Mouse (Mus musculus) urinary bladder, postnatal 10 days (tissue): ENCODE results near the gene Prune1.

Experiments used
- DNase-seq: peaks from one replicate; pipeline ENCODE4 v3.0.0; 2022; ENCODE audit warnings: low spot score

The Prune1 gene

DNA sequence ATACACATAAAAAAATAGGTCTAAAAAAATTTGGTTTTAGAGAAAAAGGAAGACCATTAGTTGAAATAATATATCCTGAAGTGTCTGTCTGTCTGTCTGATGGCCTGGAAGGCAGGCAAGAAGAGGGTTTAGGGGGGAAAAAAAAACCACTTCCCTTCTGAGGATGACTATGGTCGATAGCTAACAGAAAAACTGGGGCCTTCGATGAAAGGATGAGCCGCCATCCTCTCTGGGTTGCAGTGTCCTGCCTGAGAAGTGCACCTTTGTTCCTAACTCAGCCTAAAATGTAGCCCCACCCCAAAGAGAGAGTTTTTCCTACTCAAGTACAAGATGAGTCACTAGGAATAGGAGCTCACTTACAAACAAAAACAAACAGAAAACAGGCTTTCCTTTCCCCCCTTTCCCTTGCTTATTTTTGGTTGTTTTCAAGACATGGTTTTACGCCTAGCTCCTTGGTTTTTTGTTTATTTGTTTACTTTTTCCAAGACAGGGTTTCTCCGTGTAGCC, 5.4 kb downstream of the Prune1 start:
- DNase-seq, result no peak

DNA sequence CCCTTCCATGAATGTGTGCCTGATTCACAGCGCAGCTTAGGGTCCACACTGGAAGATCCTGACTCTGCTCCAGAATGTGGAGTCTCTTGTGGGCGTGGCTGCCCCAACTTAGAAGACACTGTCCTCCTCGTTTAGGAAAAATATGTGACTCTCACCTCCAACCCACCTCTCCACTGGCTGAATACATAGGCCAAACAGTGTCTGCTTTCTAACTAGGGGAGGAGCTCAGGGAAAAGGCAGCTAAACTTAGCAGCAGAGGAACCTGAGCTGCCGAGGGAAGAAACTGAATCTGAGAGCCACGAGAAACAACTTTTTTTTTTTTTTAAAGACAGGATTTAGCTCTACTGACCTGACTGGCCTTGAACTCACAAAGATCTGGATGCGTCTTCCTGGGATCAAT, 6.7 kb downstream of the Prune1 start:
- no peak for DNase-seq

DNA sequence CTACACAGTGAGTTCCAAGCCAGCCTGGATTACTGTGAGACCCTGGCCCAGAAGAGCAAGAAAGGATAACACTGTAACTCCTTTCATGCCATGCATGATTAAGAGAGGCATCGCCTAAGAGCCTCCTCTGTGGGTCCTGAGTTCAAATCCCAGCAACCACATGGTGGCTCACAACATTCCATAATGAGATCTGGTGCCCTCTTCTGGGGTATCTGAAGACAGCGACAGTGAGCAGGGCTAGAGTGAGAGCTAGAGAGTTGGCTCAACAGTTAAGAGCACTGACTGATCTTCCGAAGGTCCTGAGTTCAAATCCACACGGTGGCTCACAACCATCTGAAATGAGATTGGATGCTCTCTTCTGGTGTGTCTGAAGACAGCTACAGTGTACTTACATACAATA, 7.4 kb downstream of the Prune1 start:
- no peak for DNase-seq

DNA sequence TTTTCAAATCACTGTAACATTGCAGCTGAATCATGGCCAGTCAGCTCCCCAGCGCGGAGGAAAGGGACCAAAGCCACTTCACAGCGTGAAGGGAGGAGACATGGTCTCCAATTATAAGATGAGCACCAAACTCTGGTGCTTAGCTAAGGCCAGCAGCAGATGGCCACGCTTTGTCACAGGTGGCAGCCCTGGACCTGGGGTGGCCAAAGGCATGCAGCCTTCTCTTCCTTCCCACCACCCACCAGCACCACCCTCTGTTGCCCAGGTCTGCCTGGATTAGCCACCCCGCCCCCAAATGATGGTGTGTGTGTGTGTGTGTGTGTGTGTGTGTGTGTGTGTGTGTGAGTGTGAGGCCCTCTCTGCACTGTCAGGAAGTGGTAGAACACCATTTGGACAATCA, 8.4 kb downstream of the Prune1 start:
- DNase-seq, result no peak

DNA sequence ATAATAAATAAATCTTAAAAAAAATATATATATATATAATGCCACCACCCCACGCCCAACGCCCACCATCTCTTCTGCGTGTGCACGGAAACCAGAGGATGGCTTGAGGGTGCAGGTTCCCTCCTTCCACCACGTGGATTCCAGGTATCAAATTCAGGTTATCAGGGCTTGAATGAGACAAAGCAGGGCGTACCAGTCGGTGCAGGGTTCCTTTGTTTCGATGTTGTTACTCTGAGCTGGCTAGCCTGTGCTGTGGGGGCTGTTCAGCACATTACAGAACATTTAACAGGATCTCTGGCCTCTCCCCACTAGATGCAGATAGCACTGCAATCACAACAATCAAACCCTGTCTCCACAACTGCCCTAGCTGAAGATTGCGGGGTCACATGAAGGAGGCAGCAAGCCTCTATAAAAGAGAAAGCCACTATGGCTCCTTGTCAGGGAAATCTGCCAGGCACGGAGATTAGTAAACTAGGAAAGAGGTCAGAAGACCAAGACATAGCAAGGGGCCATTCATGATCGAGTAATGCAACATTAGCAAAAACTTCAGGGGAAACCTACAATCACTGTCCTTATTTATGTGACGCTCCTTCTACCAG, 11.0 kb downstream of the Prune1 start:
- DNase-seq, result no peak

DNA sequence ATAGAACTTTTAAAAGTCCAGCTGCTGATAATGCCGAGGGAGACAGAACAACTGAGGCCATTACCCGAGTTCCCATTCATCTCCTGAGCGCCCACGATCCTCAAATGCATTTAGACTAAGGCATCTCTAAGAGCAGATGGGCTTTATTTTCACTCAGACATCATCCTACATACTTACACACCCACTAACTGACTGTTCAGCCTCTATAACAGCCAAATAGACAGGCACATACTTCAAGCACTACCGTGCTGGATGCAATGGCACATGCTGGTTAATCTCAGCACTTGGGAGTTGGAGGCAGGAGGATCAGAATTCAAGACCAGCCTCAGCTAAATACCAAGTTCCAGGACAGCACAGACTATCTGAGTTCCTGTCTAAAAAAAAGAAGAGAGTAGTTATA, 12.1 kb downstream of the Prune1 start:
- no peak for DNase-seq

DNA sequence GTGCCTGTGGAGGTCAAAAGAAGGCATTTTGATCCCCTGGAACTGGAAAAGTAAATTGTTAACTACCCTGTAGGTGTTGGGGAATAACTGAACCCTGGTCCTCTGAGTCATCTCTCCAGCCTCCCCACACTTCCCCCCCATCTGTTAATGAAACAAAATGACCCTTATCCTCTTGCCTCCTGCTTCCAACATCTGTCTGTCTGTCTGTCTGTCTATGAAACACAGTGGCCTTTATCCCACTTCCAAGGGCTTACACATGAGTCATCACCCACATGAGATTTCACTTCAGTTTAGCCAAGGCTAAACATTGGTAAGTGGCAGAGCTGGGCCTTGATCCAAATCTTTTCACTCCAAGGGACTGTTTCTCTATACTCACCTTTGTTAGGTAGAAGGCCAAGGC, 14.0 kb downstream of the Prune1 start:
- no peak for DNase-seq

DNA sequence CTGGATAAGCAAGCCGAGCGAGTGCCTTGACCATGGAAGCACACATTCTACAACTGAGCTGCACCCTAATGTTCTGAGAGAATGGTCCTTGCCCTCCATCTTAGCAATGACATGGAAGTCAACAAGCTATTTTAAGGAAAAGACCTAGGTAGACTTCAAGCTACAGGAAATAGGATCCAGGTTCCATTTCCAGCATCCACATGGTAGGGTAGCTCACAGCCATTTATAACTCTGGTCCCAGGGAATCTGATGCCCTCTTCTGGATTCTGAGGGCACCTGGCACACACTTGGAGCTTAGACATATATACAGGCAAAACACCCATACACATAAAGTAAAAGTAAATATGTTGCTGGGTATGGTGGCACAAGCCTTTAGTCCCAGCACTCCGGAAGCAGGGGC, 15.8 kb downstream of the Prune1 start:
- DNase-seq, result no peak

DNA sequence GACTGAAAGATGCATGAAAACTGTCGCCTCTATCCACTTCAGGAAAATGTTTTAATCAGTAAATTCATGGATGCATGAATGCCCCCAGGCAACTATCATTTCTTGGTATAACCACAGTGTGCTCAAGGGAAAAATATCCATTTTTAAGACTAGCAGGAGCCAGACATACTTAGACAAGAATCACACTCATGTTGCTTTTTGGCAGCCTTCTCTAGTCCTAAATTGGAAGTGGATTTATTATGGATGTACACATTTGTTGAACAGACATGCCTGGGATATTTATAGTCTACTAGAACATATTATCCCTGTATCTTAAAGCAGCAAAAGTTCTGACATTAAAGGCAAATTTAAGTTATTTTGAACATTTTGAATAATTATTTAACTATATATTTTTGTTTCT, 17.2 kb downstream of the Prune1 start:
- no peak for DNase-seq

DNA sequence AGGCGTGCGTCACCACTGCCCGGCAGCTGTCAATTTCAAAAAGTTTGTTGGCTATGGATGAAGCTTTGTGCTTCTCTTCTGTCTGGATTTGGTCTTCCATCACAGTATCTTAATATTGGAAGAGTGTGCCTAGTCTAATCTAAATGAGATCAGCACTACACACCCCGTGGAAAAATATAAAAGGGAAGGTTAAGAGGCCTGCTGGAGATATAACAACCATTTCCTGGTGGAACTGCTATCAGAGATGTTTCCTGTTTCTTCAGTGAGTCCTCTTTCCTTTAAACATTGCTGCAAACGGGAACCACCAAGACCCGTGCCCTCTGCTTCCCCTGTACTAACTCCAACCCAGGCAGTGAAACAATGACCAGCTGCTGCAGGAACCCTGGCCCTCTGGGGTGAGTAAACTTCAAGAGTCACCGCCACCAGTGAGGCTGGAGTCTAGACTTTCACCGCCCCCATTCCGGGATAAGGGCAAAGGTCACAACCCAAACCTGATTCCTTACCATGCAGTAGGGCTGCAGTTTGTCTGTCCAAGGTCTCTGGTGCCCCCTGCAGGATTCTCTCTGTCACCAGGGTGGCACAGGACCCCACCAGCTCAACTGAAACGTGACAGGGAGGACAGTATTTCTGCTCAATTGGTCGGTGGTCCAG, 18.7 kb downstream of the Prune1 start:
- DNase-seq, result no peak

DNA sequence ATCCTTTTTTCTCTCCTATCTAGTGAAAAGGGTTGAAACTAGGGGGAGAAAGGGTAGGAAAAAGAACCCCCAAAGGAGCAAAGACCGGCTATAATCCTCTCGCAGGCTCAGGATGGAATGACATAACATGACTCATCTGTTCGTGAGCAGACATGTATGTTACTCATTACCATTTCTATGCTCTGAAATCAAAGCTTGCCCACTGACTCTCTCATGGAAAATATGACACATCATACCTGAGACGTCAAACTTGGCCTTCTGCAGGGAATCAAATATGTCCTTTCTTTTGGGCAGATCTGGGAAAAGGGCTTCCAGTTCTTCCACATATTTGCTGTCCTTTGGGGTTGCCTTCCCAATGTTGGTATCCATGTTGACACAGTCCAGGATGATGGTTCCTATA, 19.9 kb downstream of the Prune1 start:
- no peak for DNase-seq

DNA sequence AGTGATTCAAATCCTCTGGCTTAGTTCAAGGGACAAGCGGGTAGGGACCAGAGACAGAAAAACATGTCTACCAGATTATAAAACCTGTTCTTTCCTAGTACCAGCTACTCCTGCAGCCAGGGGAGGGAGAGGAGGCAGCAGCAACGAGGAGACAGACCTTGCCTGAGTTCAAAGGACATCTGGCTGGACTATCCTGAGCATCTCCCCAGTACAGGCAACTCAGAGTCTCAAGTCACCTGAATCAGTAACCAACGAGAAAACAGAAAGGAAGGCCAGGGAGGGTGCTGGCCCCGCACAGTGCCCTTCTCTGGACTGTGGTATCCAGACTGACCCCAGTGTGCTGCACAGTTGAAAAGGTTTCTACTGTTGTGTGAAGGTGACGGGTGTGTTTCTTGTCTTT, 24.9 kb downstream of the Prune1 start:
- no peak for DNase-seq

DNA sequence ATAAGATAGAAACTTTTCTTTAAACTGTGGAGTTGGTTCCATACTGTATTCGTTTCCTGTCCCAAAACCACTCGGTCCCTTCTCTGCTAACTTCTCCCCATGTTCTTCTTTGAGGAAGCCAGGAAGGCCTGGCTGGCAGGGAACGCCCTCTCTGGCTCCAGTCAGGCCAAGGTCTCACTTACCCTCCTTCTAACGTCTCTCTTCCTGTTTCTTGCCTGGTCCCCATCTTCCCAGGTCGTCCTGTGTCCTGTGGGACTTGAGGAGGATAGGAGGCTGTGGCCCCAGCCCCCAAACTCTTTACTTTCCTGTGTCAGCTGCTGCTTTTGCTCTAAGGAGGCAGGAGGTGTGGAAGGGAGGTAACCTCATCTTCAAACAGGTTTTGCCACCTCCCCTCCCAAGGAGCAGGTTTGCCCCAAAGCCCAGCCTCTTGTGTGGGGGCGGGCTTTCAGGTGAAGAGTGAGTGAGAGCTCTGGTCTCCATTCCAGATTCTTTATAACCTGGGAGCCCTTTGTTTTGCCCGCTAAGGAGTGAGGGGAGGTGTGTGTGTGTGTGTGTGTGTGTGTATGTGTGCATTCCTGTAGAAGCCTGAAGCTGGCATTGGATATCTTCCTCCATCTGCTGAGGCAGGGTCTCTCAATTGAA, 31.0 kb downstream of the Prune1 start, which contains the start of gene Bnipl:
Gene Bnipl, minus strand, starts transcription at position 411 of the 642 bp plus-strand sequence.
- DNase-seq, result no peak

DNA sequence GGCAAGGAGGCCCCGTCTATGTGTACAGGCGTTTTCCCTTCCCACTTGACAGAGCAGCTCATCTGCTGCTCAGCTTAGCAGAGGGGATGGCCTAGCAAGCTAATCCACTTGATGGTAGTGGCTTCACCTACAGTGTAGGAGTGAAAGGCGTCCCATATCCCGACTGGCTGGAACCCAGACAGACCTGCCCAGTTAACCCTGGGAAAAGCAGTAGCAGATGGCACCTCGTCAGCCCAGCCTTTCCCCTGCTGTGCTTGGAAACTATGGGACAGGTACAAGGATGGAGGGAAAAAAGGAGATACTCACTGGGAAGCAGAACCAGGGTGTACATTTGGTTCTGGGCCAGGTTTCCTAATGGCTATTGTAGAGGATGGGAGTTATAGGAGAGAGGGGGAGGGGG, 31.5 kb downstream of the Prune1 start:
- DNase-seq, result no peak

DNA sequence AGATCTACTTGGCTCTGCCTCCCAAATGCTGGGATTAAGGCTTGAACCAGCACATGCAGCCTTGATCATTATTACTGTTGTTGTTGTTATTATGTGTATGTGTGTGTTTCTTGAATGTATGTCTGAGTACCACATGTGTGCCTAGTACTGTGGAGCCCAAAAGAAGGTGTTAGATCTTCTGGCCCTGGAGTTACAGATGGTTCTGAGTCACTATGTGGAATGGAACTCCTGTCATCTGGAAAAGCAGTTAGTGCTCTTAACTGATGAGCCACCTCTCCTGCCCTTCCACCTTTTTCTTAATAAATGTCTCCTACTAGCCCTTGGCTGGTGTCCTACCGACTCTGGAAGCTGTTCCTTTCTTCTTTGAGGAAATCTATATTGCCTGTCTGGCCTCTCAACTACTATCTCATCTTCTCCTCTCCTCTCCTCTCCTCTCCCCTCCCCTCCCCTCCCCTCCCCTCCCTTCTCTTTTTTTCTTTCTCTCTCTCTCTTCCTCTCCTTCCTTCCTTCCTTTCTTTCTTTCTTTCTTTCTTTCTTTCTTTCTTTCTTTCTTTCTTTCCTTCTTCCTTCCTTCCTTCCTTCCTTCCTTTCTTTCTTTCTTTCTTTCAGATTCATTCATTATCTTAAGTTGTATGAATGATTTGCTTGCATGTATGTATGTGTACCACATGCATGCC, 34.1 kb downstream of the Prune1 start:
- DNase-seq, result no peak

DNA sequence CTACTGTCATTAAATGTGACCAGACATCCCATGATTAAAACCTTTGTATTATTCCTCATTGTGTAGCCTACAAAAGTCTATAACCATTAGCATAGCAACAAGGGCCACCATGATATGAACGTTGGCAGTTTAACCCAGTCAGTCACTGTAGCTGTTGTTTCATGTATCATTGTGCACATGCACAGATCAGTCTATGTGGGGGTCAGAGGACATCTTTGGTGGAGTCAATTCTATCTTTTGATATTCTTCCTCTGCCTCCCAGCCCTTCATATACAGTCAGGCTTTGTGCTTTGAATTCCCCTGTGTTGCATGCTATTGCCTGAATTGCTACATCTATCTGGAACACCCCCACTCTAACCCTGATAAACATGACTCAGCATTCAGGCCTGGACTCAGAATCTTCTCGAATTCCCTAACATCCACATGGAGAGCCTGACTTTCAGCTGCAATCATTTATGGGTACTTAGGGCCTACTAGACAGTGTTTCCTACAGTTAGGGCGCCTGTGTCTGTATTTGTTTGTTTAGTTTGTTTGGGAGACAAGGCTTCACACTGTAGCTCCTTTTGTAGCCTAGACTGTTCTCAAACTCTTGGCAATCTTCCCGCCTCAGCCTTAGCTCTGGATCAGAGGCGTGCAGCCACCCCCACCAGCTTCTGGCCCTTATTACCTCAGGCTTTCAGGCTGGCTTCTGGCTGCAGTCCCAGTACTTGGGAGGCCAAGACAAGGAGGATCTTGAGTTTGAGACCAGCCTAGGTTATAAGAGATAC, 35.2 kb downstream of the Prune1 start:
- no peak for DNase-seq

DNA sequence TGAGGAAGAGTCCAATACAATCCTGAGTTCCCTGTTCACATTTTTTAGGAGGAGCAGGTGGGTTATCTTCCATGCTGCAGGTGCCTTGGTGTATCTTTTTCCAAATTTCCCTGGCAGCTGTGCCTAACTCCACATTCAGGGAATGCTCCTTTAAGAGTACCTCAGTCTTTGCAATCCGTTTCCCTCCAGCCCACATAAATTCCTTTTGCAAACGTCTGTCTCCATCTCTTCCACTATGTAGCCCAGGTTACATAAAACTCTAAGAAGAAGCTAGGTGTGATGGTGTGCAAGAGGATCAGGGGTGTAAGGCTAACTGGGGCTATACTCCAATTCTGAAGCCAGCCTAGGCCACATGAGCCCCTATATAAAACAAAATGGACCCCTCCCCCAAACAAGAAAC, 38.8 kb downstream of the Prune1 start:
- DNase-seq, result no peak

DNA sequence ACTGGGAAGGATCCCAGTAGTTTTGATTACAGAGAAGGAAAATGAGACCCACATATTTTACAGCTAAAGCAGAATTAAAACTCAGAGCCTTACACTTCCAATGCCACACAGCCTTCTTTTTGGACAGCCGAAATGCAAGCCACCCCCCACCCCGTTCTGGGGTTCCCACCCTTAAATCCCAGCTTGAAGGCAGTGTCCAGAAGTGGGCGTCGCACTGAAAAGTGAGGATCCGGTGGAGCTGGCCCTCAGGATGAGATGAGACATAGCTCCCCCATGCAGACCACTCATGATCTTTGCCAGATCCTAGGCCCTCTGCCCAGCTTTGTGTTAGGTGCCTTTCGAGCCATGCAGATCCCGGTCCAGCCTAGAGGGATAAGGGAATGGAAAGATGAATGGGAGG, 40.4 kb downstream of the Prune1 start, which contains the start of gene Gm128:
Gene Gm128, minus strand, starts transcription at position 101 of the 400 bp plus-strand sequence.
- DNase-seq, result no peak

DNA sequence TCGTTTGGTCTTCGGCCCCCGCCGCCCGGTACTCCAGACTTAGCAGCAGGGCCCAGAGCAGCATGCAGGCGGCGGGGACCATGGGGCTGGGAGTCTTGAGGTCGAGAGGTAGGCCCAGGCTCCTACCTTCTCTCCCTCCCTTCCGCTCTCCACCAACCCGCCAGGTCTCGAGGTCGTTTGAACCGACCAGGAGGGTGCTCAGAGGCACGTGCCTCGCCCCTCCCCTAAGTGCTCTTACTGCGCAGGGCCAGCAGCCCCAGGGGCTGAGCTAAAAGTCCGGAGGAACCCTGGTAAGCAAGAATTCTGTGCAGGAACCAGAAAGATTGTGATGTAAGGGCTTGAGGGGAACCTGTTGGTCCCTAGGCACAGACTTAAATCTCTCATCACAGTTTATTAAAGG, 41.0 kb downstream of the Prune1 start:
- no peak for DNase-seq

DNA sequence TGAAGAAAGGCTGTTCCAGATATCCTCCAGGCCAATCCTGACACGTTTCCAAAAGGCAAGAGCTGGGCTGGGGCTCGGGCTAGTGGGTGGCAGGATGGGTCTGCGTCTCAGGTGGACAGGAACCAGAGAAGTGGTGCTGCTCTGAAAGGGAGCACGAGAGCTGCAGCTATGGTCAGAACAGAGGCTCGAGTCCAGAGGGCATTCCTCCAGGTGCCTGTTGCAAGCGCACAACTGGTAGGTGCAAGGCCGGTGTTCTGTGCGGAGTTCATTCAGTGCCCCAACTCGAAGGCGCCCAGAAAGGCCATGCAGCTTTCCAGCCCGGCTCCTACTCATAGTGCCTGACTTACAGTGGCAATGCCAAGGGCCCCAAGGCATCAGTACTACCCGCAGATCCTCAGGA, 41.9 kb downstream of the Prune1 start:
- no peak for DNase-seq

DNA sequence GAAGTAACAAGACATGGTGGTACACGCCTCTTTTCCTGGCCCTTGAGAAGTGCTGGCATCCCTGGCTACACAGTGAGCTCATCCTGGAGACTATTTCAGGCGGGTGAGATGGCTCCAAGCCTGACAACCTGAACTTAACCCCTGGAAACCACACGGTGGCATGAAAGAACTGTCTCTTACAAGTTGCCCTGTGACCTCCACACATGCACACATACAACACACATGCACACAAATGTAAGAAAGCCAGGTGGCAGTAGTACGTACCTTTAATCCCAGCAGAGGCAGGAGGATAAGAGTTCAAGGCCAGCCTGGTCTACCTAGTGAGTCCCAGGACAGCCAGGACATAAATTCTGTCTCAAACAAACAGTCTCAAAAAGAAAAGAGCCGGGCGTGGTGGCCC, 42.9 kb downstream of the Prune1 start:
- no peak for DNase-seq

DNA sequence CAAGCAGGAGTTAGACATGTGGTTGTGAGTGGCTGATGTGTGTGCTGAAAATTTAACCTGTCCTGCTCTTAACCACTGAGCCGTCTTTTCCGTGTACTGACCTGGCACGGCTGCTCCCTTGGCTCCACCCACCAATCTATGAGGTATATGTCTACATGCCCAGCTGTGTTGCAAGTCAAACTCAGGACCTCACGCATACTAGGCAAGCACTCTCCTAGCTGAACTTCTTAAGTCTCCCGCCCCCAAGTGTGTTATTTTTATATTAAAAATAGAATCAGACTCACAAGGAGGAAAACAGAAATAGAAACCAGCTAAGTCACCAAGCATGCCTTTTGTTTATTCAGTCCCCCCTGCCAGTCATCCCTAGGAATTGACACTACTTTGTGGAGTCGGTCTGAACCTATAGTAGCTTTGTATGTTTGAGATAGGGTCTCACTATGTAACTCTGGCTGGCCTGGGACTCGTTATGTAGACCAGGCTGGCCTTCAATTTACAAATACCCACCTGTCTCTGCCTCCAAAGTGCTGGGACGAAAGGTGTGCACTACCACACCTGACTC, 44.3 kb downstream of the Prune1 start:
- DNase-seq, result no peak
